Mouse (Mus musculus) thymus, postnatal 25 days (tissue): ENCODE data around the gene Sertad4.

Experiments
- DNase-seq: peaks from one replicate; pipeline ENCODE4 v3.0.0; 2022

Sertad4 gene

GRCm38 (mm10) chr1:192851126-192851525, 4.4 kb downstream of the Sertad4 start:
- DNase-seq = no peak

- DNase-seq = no peak
These were observed 5.9 kb downstream of the Sertad4 start for GRCm38 (mm10) chr1:192849616-192850015.

- DNase-seq = no peak
These were observed 8.3 kb downstream of the Sertad4 start for GRCm38 (mm10) chr1:192847254-192847653.

- DNase-seq = no peak
These were observed 14.3 kb downstream of the Sertad4 start for GRCm38 (mm10) chr1:192841094-192841813.

GRCm38 (mm10) chr1:192840655-192841054, 14.9 kb downstream of the Sertad4 start:
- DNase-seq = no peak

- peak; percentile 8 for DNase-seq
These were observed 20.3 kb downstream of the Sertad4 start for GRCm38 (mm10) chr1:192835211-192835681.

- peak; percentile 56 for DNase-seq
These were observed 21.0 kb downstream of the Sertad4 start for GRCm38 (mm10) chr1:192834361-192835210.

- DNase-seq = no peak
These were observed 22.0 kb downstream of the Sertad4 start for GRCm38 (mm10) chr1:192833586-192833985.

- DNase-seq = no peak
These were observed 22.5 kb downstream of the Sertad4 start for GRCm38 (mm10) chr1:192833097-192833496.

GRCm38 (mm10) chr1:192832338-192832737, 23.2 kb downstream of the Sertad4 start:
- no peak for DNase-seq

- no peak for DNase-seq
These were observed 25.1 kb downstream of the Sertad4 start for GRCm38 (mm10) chr1:192830444-192830843.

- no peak for DNase-seq
These were observed 26.6 kb downstream of the Sertad4 start for GRCm38 (mm10) chr1:192828928-192829327.

- no peak for DNase-seq
These were observed 27.6 kb downstream of the Sertad4 start for GRCm38 (mm10) chr1:192827955-192828354.

GRCm38 (mm10) chr1:192825746-192826145, 29.8 kb downstream of the Sertad4 start:
- peak; percentile 11 for DNase-seq

- DNase-seq = no peak
These were observed 32.7 kb downstream of the Sertad4 start for GRCm38 (mm10) chr1:192822652-192823525.

- DNase-seq = no peak
These were observed 33.3 kb downstream of the Sertad4 start for GRCm38 (mm10) chr1:192822309-192822651.

- no peak for DNase-seq
These were observed 37.2 kb downstream of the Sertad4 start for GRCm38 (mm10) chr1:192818334-192818733.

- DNase-seq = no peak
These were observed 39.8 kb downstream of the Sertad4 start for GRCm38 (mm10) chr1:192815789-192816188.

- DNase-seq = no peak
These were observed 40.9 kb downstream of the Sertad4 start for GRCm38 (mm10) chr1:192814700-192815099.

- DNase-seq = no peak
These were observed 42.8 kb downstream of the Sertad4 start for GRCm38 (mm10) chr1:192812758-192813157.

- DNase-seq = no peak
These were observed 43.3 kb downstream of the Sertad4 start for GRCm38 (mm10) chr1:192812290-192812689.

- no peak for DNase-seq
These were observed 49.1 kb downstream of the Sertad4 start for GRCm38 (mm10) chr1:192806168-192807157.
